Mouse (Mus musculus) bone marrow, adult 2 months (tissue): ENCODE measurements around the gene Gla.

ENCODE experiments used
- CTCF ChIP-seq: fragments of 200-500 bp; IDR thresholded peaks from 2 replicates; pipeline ENCODE4 v1.5.1; 2011; ENCODE audit warnings: low read length, control low read depth; ENCODE audit not compliant: control insufficient read depth, insufficient read depth
- POLR2A ChIP-seq: fragments of 200-500 bp; IDR thresholded peaks from 2 replicates; pipeline ENCODE4 v1.6.1; 2011; ENCODE audit warnings: low read depth, mild to moderate bottlenecking, control low read depth, low read length, borderline replicate concordance; ENCODE audit not compliant: control insufficient read depth

DNA sequence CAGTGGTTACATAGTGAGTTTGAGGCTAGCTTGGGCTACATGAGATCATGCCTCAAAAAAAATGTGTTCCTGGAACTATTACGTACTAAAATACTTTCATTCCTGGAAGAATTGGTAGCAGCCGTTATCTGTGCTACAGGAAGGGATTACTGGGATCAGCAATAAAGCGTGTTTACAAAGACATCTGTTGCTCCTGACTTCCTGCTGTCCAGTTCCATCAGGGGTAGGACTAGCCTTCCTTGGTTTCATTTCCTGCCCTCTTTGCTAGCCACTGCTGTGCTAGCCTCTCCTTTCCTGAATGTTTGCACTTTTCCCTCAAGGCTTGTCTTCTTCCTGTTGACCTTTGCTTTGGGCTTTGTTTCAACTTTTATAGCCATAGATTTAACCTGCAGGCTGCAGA is 34.9 kb upstream of the Gla start:
- TF ChIP-seq CTCF (no peak), POLR2A (no peak)
